Mouse (Mus musculus): ENCODE results near the gene Brd3os.

Gene Brd3os

DNA sequence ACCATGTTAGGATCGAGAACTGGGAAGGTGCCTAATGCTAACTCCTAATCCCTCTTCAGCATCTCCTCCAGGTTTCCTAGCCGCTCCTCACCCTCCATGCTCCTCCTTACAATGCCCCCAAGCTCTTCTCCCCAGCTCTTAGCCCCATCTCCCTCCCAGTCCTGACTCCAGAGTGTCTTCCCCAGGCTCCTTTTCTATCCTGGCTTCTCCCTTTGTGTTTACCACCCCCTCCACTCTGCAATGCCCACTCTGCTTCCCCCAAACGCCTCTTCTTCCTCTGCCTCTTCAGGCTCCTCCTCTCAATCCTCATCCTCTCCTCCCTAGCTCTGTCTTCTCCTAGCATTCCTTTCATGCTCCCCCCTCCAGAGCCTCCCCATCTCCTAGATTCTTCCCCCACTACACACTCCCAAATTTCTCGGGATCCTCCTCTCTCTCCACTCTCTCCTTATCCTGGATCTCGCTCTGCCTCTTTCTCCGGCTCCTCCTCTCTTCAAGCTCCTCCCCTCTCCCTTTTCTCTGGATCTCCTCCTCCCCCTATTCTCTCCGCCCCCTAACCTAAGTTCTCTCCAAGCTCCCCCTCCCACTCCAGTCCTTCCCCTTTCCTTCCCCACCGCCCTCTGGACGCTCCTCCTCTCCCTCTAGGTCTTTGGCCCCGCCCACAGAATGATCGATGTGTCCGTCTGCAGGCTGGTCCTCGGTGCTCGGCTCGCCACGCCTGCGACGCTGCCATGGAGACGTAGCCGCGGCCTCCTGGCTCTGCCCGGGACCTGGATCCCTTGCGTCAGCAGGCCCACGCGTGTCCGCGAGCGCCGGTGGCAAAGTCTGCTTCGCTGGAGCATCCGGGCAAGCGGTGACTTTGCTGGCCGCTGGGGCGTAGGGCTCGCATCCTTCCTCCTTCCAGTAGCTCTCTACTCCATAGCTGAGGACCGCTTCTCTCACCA, at the start of gene Brd3os:
Brd3os (plus strand) TSS at position 558 of the 941 bp plus-strand sequence.
- peak; percentile 96 for DNase-seq (ENCODE audit: low spot score)

DNA sequence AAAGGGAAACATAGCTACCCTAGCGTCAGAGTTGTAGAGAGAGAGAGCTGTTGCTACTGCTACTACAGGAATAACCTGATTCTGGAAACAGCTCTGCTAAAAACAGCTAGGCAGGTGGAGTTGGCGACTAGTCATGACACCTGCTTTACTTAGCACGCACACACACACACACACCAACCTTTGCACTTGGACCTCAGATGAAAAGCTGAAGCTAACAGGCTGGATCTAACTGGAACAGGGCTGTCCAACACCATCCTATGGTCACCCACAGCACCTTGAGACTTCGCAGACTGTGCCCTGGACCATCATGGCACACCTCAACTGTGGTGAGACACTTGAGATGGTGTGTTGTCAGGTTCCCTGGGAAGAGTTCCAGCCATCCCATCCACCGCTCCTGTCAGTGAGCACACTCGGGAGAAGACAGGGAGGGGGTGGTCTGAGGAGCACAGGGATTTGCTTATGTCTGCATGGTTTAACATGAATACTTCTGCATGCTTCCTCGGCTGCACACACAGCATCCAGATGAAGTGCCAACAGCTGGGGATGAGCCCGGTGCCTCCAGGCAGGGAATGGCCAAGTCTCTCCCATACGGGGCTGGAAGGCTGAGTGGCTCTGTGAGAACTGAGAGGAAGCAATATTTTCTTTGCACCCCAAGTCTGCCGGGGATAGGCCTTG, 47.8 kb upstream of the Brd3os start:
- no peak for DNase-seq (ENCODE audit: low spot score)

DNA sequence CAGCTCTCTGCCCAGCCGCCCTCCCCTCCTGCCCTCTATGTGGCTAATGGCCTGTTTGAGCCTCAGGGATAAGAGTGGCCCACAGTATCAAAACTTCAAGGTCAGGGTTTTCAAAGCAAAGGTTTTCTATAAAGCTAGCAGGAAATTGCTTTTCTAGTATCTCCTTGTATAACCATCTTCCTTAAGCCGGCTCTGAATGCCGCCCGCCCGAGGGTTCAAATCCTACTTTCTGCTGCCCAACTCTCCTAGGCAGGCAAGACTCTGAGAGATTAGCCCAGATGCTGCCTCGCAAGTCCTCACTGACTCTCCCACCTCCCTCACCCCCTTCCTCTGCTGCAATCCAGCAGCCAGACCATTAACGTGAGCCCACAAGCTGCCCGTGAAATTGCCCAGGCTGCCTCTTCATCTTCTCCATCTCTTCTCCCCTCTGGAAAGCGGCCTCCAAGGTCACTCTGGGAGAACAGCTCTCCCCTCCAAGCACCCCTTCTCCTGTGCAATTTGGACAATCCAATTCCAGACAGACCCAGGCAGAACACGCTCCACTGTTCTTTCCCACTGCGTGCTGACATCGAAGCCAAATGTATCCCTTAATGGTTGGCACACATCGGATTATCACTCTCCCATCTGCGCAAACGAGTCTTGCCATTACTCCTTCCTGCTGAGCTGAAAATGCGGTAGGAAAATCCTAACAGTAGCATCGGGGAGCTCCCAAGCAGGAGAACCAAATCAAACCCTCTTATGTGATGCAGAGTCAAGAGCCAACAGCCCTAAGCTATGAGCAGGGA, 45.3 kb upstream of the Brd3os start:
- no peak for DNase-seq (ENCODE audit: low spot score)

DNA sequence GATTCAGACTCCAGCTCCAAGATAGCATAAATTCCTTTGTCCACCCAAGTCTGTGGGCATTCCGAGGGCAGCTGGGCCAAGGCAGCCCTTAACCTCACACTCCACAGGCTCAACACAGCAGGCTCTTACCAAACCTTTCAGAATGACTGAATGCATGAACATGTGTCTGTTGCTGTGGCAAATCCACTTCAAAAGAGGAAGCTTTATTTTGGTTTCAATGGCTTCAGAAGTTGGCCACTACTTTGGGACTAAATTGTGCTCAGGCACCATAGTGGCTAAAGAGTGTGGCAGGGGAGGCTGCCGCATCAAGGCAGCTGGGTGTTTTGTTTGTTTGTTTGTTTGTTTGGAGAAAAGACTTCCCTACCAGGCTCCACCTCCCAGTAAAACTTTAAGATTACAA, 42.0 kb upstream of the Brd3os start:
- DNase-seq (ENCODE audit: low spot score) = no peak

DNA sequence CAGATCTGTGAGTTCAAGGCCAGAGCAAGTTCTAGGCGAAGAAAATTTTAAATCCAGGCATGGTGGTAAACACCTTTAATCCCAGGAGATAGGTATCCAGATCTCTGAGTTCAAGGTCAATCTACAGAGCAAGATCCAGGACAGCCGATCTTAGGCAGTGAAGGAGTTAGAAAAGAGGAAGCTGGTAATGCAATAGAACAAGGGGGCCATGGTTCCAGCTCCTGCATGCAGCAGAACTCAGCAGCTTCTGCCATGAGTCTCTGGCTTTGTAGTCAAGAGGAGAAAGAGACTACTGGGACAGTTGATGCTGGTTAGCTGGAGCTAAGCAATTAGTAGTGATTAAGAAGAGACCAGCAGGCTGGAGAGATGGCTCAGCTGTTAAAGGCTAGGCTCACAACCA, 40.6 kb upstream of the Brd3os start:
- DNase-seq (ENCODE audit: low spot score) = no peak

DNA sequence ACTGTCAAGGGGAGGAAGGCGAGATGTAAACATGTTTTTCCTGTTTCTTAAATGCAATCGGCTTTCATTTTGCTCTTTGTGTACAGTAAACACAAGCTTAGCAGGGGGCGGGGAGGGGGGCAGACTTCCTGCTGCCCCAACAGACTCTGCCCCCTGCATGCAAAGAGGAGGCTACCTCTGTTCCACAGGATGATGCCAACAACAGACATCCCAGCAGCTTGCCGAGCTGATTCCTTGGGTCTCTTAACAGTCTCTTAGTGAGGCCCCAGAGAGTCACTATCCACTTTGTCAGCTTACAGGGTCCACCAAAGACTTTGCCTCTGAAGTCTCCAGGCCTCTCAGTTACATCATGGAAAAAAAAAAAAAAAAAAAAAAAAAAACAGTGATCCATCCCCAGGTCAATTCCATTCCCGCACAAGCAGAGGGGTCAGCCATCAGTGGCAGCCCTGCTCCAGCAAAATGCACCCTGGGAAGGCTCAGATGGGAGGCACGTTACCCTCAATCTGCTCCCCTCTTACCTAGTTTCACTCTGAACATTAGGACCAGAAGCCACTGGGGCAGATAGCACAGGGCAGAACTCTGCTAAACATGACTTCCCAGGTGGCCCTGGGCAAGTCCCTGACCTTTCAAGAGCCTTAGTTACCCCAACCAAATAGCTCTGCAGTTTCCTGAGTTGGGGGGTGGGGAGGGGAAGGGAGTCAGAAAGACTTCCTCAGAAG, 37.6 kb upstream of the Brd3os start:
- no peak for DNase-seq (ENCODE audit: low spot score)

DNA sequence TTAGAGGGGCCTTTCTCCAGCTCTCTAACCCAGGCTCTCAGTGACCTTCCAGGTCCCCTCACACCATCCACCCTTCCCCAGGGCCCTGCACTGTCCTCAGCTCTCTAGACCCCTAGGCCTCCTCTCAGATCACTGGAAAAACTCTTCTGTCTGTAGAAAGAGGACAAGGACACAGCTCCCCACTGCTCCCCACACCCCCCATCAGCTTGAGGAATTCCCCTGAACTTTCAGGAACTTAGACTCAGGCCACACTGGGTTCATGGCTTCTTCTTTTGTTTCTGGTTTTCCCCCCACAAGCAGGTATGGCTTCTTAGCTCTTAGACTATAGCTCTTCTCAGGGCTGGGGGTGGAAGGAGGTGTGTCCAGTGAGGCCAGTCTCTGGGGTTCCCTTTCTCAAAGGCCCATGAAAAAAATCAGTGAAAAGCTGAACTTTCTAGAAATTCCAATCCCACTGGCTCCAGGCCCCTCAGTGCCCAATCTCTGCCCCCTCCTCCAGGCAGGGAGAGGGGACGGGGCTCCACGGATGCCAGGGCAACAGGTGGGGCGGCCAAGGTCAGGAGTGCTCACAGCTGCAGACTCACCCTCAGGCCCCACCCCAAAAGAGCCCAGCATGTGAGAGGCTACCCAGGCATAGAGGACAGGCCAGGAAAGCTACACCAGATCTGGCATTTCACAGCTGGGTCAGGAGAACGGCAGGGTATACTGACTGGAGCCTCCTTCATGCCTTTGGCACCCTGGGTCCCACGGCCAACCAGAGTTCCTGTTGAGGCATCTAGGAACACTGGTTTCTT, 36.8 kb upstream of the Brd3os start:
- DNase-seq (ENCODE audit: low spot score) = no peak

DNA sequence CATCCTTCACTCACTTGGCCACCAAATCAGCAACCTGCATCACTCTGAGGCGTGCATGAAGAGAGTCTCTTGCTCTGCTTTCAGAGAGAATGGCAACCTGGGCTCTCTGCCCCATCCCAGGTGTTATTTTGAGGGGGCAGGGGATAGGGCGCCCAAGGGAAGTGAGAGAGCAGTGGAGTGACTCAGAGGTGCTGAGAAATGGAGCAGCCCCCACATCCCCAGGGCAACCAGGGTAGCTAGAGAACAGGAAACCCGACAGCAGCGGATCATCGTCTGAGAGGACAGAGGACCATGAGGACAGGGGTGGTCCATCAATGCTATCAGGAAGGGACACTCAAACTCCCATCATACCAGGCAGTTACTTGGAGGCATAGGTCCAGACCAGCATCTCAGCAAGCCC, 35.2 kb upstream of the Brd3os start:
- DNase-seq (ENCODE audit: low spot score) = no peak

DNA sequence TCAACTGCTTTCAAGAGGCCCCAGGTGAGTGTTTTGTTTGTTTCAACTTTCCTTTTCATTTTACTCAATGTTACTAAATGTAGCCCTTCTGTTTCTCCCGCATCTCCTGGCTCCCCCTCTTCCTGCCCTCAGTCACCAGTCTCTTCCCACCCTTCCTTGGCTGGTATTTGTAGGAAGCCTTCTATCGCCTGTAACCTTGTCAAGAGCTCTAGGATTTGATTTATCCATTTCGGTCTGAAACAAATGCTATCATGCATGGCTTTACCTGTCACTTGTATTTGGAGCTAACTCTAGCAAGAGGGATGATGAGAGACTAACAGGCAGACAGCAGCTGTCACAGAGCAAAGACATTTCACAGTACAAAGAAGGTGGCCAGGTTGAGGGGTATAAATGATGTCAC, 33.9 kb upstream of the Brd3os start:
- no peak for DNase-seq (ENCODE audit: low spot score)

DNA sequence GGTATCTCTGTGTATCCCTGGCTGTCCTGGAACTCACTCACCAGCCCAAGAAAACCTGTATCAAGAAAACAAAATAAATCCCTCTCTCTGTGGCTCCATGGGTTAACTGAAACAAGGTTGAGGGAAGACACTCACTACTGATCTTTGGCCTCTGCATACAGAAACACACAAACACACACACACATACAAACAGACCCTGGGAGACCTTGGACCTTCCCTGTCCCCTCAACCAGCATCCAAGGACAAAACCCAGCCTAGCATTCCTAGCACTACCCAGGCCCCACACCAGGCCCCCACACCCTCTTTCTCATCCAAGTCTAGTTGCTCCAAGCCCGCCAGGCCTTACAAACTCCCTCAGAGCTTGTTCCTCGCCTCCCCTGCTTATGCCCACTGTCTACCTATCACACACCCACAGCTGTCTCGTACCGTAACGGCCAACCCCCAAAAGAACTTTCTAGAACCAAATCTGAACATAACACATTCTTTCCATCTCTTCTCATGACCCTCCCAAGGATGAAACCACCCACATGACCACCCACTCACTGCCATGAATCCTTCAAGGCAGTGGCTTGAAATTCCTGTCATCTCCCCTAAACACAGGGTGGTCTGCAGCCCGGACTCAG, 31.5 kb upstream of the Brd3os start:
- DNase-seq (ENCODE audit: low spot score) = no peak

DNA sequence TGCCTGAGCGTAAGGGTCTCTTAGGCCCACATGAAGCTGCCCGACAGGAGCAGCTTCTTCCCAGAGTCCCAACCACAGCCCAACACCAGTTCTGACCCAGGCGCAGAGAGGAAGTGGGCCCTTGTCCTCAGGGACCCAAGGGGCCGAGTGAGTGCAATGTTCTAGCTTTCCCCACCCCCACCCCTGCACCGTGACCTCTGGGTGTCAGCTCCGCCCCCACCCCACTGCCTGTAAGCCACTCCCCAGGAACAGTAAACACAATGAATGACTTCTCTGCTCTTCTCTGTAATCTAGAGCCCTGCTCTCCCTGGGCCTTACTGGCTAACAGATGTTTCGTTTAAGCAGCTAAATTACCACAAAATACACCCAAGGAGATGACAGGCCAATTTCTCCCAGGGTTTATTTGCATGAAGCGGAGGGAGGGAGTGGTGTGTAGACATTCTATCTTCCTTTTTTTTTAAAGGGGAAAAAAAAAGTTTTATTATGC, 30.4 kb upstream of the Brd3os start:
- DNase-seq (ENCODE audit: low spot score) = peak; percentile 52

DNA sequence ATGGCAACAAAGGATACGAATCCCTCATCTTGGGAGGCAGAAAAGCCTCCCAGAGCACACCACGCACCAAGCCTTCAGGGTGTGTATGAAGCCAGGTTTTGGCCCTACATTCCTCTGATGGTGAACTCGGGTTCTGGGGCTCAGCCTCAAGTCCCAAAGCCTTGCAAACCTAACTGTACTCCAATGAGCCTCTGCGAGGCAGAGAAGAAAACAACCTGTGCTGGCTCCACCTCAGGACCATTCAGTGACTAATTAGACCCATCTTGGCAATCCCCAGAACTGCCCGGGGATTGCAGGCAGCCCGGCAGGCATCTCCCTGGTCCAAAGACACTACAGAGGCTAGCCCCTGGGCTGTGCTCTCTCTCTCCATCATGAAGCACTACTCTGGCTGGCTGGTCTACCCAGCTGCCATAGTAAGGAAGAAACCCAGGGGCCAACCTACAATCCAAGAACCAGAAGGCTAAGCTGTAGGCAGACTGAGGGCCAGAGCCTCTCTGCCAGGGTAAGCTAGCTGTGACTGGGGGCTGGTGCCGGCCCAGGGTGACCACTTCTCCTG, 29.8 kb upstream of the Brd3os start:
- DNase-seq (ENCODE audit: low spot score) = no peak

DNA sequence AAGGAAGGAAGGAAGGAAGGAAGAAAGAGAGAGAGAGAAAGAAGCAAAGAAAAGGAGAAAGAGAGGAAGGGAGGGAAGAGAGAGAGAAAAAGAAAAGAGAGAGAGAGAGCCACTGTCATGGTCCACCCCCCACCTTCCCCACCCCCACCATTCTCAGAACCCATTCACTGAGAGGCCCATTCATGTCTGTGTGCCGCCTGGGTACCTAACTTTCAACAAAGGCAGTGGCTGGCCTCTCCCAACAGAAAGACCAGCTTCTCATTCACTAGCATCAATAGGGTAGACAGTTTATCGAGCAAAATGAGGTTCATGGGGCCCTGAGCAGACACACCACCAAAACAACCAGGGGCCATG, 28.6 kb upstream of the Brd3os start:
- DNase-seq (ENCODE audit: low spot score) = no peak

DNA sequence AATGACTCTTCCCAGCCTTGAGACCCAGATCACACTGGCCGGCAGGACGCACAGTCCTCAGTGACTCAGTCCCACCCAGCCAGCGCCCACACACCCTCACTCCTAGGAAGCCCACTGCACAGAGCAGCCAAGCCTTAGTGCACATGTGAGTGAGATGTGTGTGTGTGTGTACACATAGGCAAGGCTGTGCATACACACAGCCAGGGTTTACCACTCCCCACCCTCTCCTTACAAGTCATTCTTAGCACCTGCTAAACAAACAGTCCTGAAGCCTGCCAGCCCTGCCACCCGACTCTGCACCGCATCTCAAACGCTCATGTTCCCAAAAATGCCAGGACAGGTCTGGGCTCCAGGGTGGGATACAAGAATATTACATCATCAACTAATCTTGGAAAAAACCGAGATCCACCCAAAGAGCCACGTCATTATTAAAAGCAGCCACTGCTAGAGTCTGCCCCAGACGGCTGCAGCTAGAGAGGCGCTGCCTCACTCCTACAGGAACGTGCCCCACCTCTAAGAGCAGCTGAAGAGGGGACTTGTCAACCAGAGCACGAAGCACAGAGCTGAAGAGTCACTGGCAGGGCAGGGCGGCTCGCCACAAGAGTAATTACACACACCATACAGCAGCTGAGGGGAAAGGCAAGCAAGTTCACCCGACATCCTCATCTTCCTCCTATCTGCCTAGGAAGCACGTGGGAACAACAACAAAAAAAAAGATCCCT, 28.0 kb upstream of the Brd3os start:
- peak; percentile 81 for DNase-seq (ENCODE audit: low spot score)

DNA sequence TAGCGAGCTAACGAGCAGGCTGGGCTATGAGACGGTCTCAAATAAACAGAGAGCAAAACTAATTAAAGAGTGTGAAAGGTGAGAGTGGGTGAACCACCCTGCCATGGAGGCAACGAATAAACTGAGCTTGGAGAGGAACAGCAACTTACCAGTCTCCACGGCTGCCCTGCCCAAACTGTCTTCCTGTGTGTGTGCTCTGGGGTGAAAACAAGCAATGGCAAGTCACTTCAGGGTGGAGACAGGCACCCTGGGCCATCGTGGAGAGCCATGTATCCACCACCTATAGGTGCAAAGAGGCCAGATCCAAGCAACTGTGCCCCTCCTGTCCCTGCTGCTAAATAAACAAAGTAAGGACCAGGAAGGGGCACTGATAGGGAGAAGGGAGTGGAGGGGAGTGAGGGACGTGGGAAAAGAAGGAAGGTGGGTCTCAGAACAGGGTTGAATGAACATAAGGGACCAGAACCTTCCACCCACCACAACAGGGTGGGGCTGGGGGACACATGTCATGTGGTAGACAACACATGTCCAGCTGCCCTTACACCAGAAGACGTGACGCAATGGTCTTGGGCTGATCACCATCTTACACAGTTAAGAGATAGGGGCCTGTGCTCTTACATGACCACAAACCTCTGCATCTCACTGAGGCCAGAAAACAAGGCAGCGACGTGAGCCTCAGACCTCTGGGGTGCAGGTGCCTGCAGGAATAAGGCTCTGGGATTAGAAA, 26.9 kb upstream of the Brd3os start:
- no peak for DNase-seq (ENCODE audit: low spot score)

DNA sequence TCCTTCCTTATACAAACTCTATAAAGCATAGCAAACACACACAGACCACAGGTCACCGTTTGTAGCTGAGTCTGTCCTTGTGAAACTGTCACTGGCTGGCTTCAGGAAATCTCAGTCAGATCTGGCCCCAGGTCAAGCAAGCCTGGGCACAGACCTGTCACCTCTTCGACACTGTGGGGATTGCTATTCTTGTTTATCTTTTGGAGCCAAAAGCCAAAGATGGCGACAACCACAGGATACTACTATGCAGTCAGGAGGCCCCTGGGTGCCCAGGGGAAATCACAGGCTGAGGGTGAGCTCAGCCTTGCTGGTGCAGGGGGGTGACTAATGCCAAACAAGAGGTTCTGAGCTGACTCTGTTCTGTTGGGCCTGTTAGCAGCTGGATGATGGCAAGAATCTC, 25.7 kb upstream of the Brd3os start:
- DNase-seq (ENCODE audit: low spot score) = no peak

DNA sequence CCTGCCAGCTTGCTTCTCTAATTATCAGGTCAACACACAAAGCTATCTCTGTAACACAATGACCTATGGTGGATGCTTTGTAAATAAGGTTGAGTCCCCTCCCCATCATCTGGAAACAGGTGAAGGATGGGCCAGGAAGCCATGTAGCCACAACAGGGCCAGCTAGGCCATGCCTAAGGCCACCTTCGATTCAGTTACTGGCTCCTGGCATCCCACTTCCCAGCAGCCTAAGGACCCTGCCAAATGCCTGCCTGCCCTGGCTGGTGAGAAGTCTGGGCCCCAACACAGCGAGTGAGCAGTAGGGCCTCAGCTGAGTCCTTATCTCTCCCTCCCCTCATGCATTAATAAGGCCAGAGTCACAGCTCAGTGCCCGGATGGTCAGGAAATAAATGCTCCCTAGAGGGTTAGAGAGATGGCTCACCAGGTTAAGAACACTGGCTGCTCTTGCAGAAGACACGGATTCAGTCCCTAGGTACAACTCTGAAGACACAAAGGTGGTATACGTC, 24.4 kb upstream of the Brd3os start:
- DNase-seq (ENCODE audit: low spot score) = no peak

DNA sequence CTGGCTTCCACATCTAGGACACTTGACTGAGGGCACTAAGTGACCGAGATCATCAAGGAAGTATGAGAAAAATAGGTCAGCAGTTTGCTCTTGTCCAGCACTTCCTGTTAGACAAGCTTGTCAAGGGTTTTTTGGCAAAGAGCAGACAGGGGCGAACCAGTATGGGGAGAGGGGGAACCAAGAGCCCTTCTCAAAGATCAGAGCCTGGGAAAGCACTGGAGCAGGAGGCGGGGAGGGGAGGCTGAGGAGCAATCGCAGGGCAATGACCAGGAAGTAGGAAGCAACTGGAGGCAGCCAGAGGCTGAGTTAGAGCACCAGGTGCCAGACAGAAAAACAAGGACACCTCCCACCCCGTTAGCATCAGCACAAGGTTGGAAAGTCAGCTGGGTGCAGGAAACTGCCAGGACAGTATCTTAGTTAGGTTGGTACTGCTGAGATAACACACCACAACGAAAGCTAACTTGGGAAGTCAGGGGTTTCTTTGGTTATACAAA, 23.5 kb upstream of the Brd3os start:
- peak; percentile 79 for DNase-seq (ENCODE audit: low spot score)

Measured in lung, postnatal 25 days (tissue).